15 mouse cellular contexts compared by ENCODE assay signal in genomic region chr14:120292133-120292532, GRCm38 (mm10). TPM values are rescaled to one million over a fixed set of nuclear protein-coding genes. Genes with fewer than 3 reads are reported as not detected.
DNase-seq lines count a peak whose midpoint lies in the region; ATAC-seq and TF ChIP-seq lines count a peak whose summit lies in the region.
"Had no signal": no experiment of that assay in that cellular context is flagged by ENCODE, and none has a peak within 500 bp of the region (broad histone marks: within the 10 kb centered on the region; RNA-seq: fewer than 3 reads in every experiment).

No protein-coding gene starts in this region.

- H3K4me2 ChIP-seq in heart, embryonic 13.5 days: peak overlapping the region; percentile 0; the same call in 1 of the 2 replicates
- H3K4me2 ChIP-seq in embryonic facial prominence, embryonic 14.5 days (ENCODE audit: low read depth, low read length): no peak overlapping the region
- H3K4me2 ChIP-seq in myocyte (ENCODE audit: low read depth): peak overlapping the region; percentile 63
- no peak overlapping the region for H3K4me2 ChIP-seq in neural tube, embryonic 15.5 days
- H3K4me2 ChIP-seq: hindbrain, embryonic 15.5 days; midbrain, embryonic 13.5 days; neural tube, embryonic 13.5 days had no signal

- H3K36me3 ChIP-seq in heart, embryonic 13.5 days: peaks cover 18% of the 10 kb centered on the region
- H3K36me3 ChIP-seq in ES-Bruce4 (ENCODE audit: control insufficient read depth, insufficient read depth, low read length, poor library complexity, severe bottlenecking) (no peaks in the 10 kb centered on the region), myocyte (ENCODE audit: control insufficient read depth, insufficient read depth) (peaks cover 8% of the 10 kb centered on the region)
- peaks cover 22% of the 10 kb centered on the region for H3K36me3 ChIP-seq in embryonic facial prominence, embryonic 14.5 days (ENCODE audit: control insufficient read depth, insufficient read depth, low read length)
- no peaks in the 10 kb centered on the region for H3K36me3 ChIP-seq in neural tube, embryonic 15.5 days
- H3K36me3 ChIP-seq: hindbrain, embryonic 15.5 days had no signal

- intact Hi-C loops in heart, postnatal 10 days (cut with DNase I): no loop called here

- peak overlapping the region; percentile 83 for H3K27ac ChIP-seq in heart, embryonic 13.5 days (replicated peaks)
- 0 out of 2 replicates have a peak overlapping the region, but pooled peaks have one; percentile 0 for H3K27ac ChIP-seq in ES-Bruce4 (ENCODE audit: insufficient read depth, low read length)
- H3K27ac ChIP-seq in embryonic facial prominence, embryonic 14.5 days (replicated peaks; ENCODE audit: low read depth, low read length): peak overlapping the region; percentile 65
- H3K27ac ChIP-seq in neural tube, embryonic 15.5 days (replicated peaks): no peak overlapping the region
- H3K27ac ChIP-seq: hindbrain, embryonic 15.5 days; midbrain, embryonic 13.5 days; neural tube, embryonic 13.5 days had no signal

- TF ChIP-seq CTCF in ES-Bruce4 (IDR thresholded peaks at IDR 0.05; ENCODE audit: low read depth, low read length): no peak

- peak overlapping the region; percentile 59 for H3K9ac ChIP-seq in heart, embryonic 13.5 days
- H3K9ac ChIP-seq in ES-Bruce4 (ENCODE audit: low read depth, poor library complexity, severe bottlenecking): no peak overlapping the region
- H3K9ac ChIP-seq in embryonic facial prominence, embryonic 14.5 days (ENCODE audit: low read depth, low read length): no peak overlapping the region
- no peak overlapping the region for H3K9ac ChIP-seq in neural tube, embryonic 15.5 days (replicated peaks)
- H3K9ac ChIP-seq: hindbrain, embryonic 15.5 days; midbrain, embryonic 13.5 days; neural tube, embryonic 13.5 days had no signal

- H3K27me3 ChIP-seq in heart, embryonic 13.5 days (replicated peaks): no peaks in the 10 kb centered on the region
- H3K27me3 ChIP-seq in ES-Bruce4 (ENCODE audit: control insufficient read depth, insufficient read depth, low read length, poor library complexity, severe bottlenecking) (no peaks in the 10 kb centered on the region), myocyte (ENCODE audit: control insufficient read depth, insufficient read depth, insufficient read length) (no peaks in the 10 kb centered on the region)
- H3K27me3 ChIP-seq in embryonic facial prominence, embryonic 14.5 days (replicated peaks; ENCODE audit: control insufficient read depth, insufficient read depth, low read length): no peaks in the 10 kb centered on the region
- H3K27me3 ChIP-seq in neural tube, embryonic 15.5 days (replicated peaks): no peaks in the 10 kb centered on the region
- H3K27me3 ChIP-seq: hindbrain, embryonic 15.5 days; midbrain, embryonic 13.5 days; neural tube, embryonic 13.5 days had no signal

- H3K79me2 ChIP-seq in myocyte (ENCODE audit: control insufficient read depth, insufficient read depth): peaks cover 79% of the 10 kb centered on the region

- H3K9me3 ChIP-seq in heart, embryonic 13.5 days: no peaks in the 10 kb centered on the region
- H3K9me3 ChIP-seq in ES-Bruce4 (replicated peaks; ENCODE audit: control insufficient read depth, insufficient read depth, low read length, poor library complexity, severe bottlenecking): no peaks in the 10 kb centered on the region
- H3K9me3 ChIP-seq in embryonic facial prominence, embryonic 14.5 days (ENCODE audit: control insufficient read depth, low read length): no peaks in the 10 kb centered on the region
- H3K9me3 ChIP-seq in neural tube, embryonic 15.5 days (replicated peaks): no peaks in the 10 kb centered on the region
- H3K9me3 ChIP-seq: hindbrain, embryonic 15.5 days; midbrain, embryonic 13.5 days; neural tube, embryonic 13.5 days had no signal

- ATAC-seq in heart, embryonic 13.5 days (ENCODE audit: extremely low read depth, insufficient number of reproducible peaks, low FRiP score, low TSS enrichment): no peak
- ATAC-seq in embryonic facial prominence, embryonic 14.5 days (ENCODE audit: low read depth): no peak
- ATAC-seq in neural tube, embryonic 15.5 days (ENCODE audit: low FRiP score): no peak
- ATAC-seq: forebrain, embryonic 14.5 days; midbrain, embryonic 13.5 days had no signal

- WGBS in heart, embryonic 13.5 days: 74% methylated on average over 5 of the region's 5 CpGs
- 48% methylated on average over 5 of the region's 5 CpGs for whole genome bisulfite sequencing in embryonic facial prominence, embryonic 14.5 days
- 85% methylated on average over 5 of the region's 5 CpGs for WGBS in neural tube, embryonic 15.5 days

- H3ac ChIP-seq in myocyte (ENCODE audit: control insufficient read depth, insufficient read length): no peak overlapping the region

- TF ChIP-seq POLR2A in ES-Bruce4 (IDR thresholded peaks at IDR 0.05; ENCODE audit: insufficient read depth, low read length) (no peak), myocyte (IDR thresholded peaks at IDR 0.05; ENCODE audit: insufficient read length, low read depth) (no peak)

- TF ChIP-seq EP300 in ES-Bruce4 (IDR thresholded peaks at IDR 0.05; ENCODE audit: insufficient read depth, low read depth, low read length): peak; percentile 81

- H3K4me1 ChIP-seq in heart, embryonic 13.5 days: peaks cover 95% of the 10 kb centered on the region
- peaks cover 16% of the 10 kb centered on the region for H3K4me1 ChIP-seq in ES-Bruce4 (ENCODE audit: control insufficient read depth, insufficient read depth, low read length)
- H3K4me1 ChIP-seq in embryonic facial prominence, embryonic 14.5 days (ENCODE audit: control insufficient read depth, insufficient read depth, low read length): peaks cover 69% of the 10 kb centered on the region
- peaks cover 29% of the 10 kb centered on the region for H3K4me1 ChIP-seq in neural tube, embryonic 15.5 days

- no peak for DNase-seq in heart, postnatal 10 days
- DNase-seq in embryonic facial prominence, embryonic 14.5 days (ENCODE audit: low spot score): no peak
- no peak for DNase-seq in gastrocnemius, postnatal 10 days
- DNase-seq: cerebellum, adult 2 months; gastrocnemius, postnatal 14 days; kidney, postnatal 14 days; lung, postnatal 10 days had no signal

- no peak overlapping the region for H3K4me3 ChIP-seq in heart, embryonic 13.5 days
- H3K4me3 ChIP-seq in ES-Bruce4 (ENCODE audit: low read depth, low read length): no peak overlapping the region
- H3K4me3 ChIP-seq in embryonic facial prominence, embryonic 14.5 days (ENCODE audit: low read depth, low read length): no peak overlapping the region
- no peak overlapping the region for H3K4me3 ChIP-seq in myocyte
- H3K4me3 ChIP-seq in neural tube, embryonic 15.5 days (replicated peaks): no peak overlapping the region
- H3K4me3 ChIP-seq: hindbrain, embryonic 15.5 days; midbrain, embryonic 13.5 days; neural tube, embryonic 13.5 days had no signal

TF ChIP-seq in myocyte, 11 proteins besides CTCF, POLR2A, EP300 and RAD21:
- no peak for TF ChIP-seq REST (IDR thresholded peaks at IDR 0.05; ENCODE audit: insufficient read depth, insufficient read length)
- no peak for TF ChIP-seq POLR2AphosphoS2 (IDR thresholded peaks at IDR 0.05; ENCODE audit: insufficient read length, low read depth)
- no peak for TF ChIP-seq USF1 (IDR thresholded peaks at IDR 0.05; ENCODE audit: low read depth)
- no peak for TF ChIP-seq TCF12 (IDR thresholded peaks at IDR 0.05; ENCODE audit: insufficient read depth, poor library complexity, severe bottlenecking)
- TF ChIP-seq SRF (IDR thresholded peaks at IDR 0.05; ENCODE audit: control insufficient read depth, insufficient read length, low read depth): no peak
- no peak for TF ChIP-seq E2F4 (IDR thresholded peaks at IDR 0.05; ENCODE audit: insufficient read depth)
- TF ChIP-seq TCF3 (IDR thresholded peaks at IDR 0.05; ENCODE audit: insufficient read length, low read depth): no peak
- no peak for TF ChIP-seq MYOG (IDR thresholded peaks at IDR 0.05; ENCODE audit: control insufficient read depth in 1 of 3, insufficient read depth in 1 of 3, insufficient read length in 2 of 3, low read depth in 2 of 3)
- no peak for TF ChIP-seq MYOD1 (IDR thresholded peaks at IDR 0.05; ENCODE audit: control insufficient read depth in 1 of 3, insufficient read length in 2 of 3, low read depth in 2 of 3)

RNA-seq across cellular contexts. Expression of gene Mbnl2, which starts 16.7 kb away (rescaled TPM):
- polyA plus RNA-seq in heart, embryonic 13.5 days (2015; fragmentation: Nextera tagmentation; extraction: Ambion mirVana): 88.9 and 92.5 TPM in 2 replicates
- total RNA-seq in heart, postnatal 10 days (2021): 100 to 1,000 TPM; 223 to 270 TPM
- 61.8 and 65.4 TPM in 2 replicates for polyA plus RNA-seq in ES-Bruce4 (2011; ENCODE audit: insufficient read depth, insufficient read length, low read depth, missing spikeins)
- 157 and 162 TPM in 2 replicates for polyA plus RNA-seq in embryonic facial prominence, embryonic 14.5 days (2014; fragmentation: Nextera tagmentation; extraction: Ambion mirVana)
- polyA plus RNA-seq in myocyte (2012; fragmentation: generic; extraction: Trizol): 38.5 TPM
- polyA plus RNA-seq in neural tube, embryonic 15.5 days (2015; fragmentation: Nextera tagmentation; extraction: Ambion mirVana): 28.9 and 43.6 TPM in 2 replicates
- 100 to 1,000 TPM; 213 to 224 TPM for total RNA-seq in gastrocnemius, postnatal 10 days (2021)

Comparison
In these comparisons a context has a peak if more than half of its experiments do, and no peak if none do; other contexts are left out.
1. H3K4me2 ChIP-seq: peak in heart, embryonic 13.5 days (single experiment) and myocyte (single experiment); none in embryonic facial prominence, embryonic 14.5 days (single experiment) and neural tube, embryonic 15.5 days (single experiment).